Mouse (Mus musculus) left cerebral cortex, adult 2 months (tissue): ENCODE data around the gene Nat14. TPM values are rescaled to one million over a fixed set of nuclear protein-coding genes. Genes with fewer than 3 reads are reported as not detected.

Experiments
- DNase-seq, 2 experiments: peaks; one replicate each; pipeline ENCODE4 v3.0.0; 2021 to 2022; ENCODE audit warnings: low spot score in 2 of 2, mixed read lengths in 1 of 2; ENCODE audit errors: extremely low spot score in 1 of 2
- H3K27ac ChIP-seq: fragments of 200-600 bp; 2 replicates; pipeline ENCODE4 v1.8.1; 2022
- H3K4me3 ChIP-seq: fragments of 200-600 bp; 2 replicates; pipeline ENCODE4 v1.8.1; 2022
- CTCF ChIP-seq: fragments of 200-600 bp; IDR thresholded peaks from 2 replicates; pipeline ENCODE4 v1.8.1; 2022; ENCODE audit warnings: antibody characterized with exemption, mild to moderate bottlenecking, moderate library complexity
- intact Hi-C: fragments of 180-260 bp; cut with DNase I; formaldehyde crosslinking; loops from one replicate; pipeline ENCODE4 v1.15.1; 2025
- total RNA-seq, 2 experiments: library from RNA; stranded (reverse); gene quantifications; 2 replicates each; pipeline ENCODE4 v1.2.3; 2021

The Nat14 gene
- total RNA-seq, 2 experiments from 2014 or later, result 99.7 to 109 TPM

DNA sequence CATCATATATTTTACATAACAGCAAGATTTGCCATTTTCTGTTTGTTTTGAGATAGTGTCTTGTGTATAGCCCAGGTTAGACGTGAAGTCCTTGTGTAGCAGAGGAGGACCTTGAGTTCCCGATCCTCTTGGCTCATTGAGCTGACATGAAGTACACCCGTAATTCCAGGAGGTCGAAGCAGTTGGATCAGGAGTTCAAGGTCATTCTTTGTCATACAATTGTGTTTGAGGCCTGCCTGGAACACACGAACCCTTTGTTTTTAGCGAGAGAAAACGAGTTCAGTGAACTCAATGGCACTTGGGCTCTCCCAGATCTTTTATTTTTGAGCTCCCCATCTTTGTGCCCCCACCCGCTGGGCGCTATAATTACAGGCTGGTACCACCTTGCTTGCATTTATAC is 19.4 kb upstream of the Nat14 start:
- H3K4me3 ChIP-seq, result no peak overlapping the region
- no peak for DNase-seq
- no peak for TF ChIP-seq CTCF
- intact Hi-C loops, result no loop called here
- no peak overlapping the region for H3K27ac ChIP-seq

DNA sequence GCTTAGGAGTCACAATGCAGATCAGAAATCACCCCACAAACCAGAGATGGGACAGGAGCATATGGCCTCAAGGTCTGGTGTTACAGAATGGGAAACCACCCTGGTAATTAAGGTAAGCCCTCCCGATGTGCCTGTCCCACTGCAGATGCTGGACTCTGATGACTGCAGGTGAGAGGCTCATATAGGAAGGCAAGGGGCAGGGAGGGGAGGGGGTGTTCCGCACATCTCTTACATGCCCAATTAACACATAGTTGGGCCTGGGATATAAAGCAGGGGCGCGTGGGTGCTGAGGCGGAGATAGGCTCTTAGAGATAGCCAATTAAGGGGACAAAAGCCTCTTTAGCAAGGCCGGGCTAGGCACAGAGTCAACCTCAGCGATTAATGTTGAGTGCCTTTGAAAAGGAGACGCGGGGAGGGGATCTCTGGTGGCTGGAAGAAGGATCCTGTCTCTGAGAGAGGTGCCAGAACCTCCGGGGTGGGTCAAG is 15.3 kb upstream of the Nat14 start, which contains the start of gene Gm36210:
TSS of gene Gm36210 (minus strand) at position 51 of the 485 bp plus-strand sequence.
- no peak within 1 kb of the TSS for H3K4me3 ChIP-seq
- no peak within 1 kb of the TSS for H3K27ac ChIP-seq
- DNase-seq, result no peak
- intact Hi-C loops, result no loop called here
- no peak for TF ChIP-seq CTCF

DNA sequence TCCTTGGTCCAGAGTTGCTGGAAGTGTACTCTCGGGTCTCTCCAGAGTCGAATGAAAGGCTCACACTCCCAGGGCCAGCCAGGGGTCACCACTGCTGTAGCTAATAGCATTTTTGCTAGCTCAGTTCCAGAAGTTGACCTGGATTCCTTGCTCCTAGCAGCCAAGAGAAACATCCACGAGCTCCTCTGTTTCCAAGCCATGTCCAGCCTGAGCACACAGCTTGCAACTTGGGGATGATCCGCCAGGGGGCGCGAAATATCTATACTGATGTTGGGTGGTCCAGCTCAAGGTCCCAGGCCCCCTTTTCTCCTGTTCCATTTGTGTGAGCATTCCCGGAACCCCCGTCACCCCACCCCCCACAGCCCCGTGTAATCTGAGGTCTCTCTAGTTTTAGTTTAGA is 10.3 kb upstream of the Nat14 start:
- no peak overlapping the region for H3K4me3 ChIP-seq
- peak; percentile 66 for TF ChIP-seq CTCF
- intact Hi-C loops, result loop anchor here (1.0 kb wide), 1 partner anchor 29 kb away; no protein-coding TSS in a partner anchor
- H3K27ac ChIP-seq, result no peak overlapping the region
- peak; percentile 54 to 55 for DNase-seq

DNA sequence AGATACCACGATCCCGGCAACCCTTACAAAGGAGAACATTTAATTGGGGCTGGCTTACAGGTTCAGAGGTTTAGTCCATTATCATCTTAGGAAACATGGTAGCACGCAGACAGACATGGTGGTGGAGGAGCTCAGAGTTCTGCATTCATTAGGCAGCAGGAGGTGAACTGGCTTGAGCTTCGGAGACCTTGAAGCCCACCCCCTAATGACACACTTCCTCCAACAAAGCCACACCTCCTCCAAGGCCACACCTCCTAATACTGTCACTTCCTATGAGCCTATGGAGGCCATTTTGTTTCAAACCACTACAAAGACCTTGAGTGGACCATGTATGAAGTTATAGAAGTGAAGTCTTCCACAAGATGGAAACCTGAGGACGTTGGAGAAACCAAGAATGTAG is 9.6 kb upstream of the Nat14 start:
- DNase-seq, result no peak
- no peak overlapping the region for H3K4me3 ChIP-seq
- H3K27ac ChIP-seq, result no peak overlapping the region
- no peak for TF ChIP-seq CTCF
- intact Hi-C loops, result no loop called here

DNA sequence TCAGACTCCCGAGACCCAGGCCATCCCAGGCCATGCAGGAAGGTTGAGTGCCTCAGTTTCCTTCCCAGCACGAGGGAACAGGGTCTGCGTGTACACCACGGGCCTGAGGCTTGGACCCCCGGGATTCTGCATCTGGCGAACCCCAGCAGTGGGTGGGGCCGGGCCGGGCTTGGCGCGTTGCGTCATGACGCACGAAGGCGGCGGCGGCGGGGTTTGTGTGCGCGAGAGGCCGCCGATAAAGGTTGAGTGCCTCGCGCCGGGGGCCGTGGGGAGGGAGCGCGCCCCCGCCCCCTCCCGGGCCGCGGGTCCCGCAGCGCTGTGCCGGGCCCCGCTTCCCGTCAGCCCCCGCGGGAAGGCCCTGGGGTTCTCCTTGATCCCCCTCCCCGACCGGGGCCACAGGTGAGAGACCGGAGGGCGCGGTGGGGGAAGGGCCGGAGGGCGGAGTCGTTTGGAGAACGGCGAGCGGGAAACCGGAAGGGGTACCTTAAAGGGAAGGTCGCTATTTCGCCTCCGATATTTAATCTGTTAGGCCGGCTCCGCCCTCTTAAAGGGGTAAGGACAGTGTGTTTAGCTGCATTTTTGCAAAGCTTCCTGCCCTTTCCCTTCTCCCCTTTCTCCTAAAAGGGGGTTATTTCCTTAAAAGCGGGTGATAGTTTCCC is 6.7 kb upstream of the Nat14 start, which contains the start of gene Zfp628:
TSS of gene Zfp628 (plus strand) at position 211 of the 659 bp plus-strand sequence.
- peak; percentile 95 for DNase-seq
- intact Hi-C loops, result loop anchor here (2.0 to 5.0 kb wide), 3 partner anchors 48 to 103 kb away; partner anchors contain the start of genes Shisa7 and Ube2s
- Histone ChIP-seq H3K4me3 (peak within 1 kb of the TSS; percentile 69), H3K27ac (peak within 1 kb of the TSS; percentile 99)
- no peak for TF ChIP-seq CTCF

DNA sequence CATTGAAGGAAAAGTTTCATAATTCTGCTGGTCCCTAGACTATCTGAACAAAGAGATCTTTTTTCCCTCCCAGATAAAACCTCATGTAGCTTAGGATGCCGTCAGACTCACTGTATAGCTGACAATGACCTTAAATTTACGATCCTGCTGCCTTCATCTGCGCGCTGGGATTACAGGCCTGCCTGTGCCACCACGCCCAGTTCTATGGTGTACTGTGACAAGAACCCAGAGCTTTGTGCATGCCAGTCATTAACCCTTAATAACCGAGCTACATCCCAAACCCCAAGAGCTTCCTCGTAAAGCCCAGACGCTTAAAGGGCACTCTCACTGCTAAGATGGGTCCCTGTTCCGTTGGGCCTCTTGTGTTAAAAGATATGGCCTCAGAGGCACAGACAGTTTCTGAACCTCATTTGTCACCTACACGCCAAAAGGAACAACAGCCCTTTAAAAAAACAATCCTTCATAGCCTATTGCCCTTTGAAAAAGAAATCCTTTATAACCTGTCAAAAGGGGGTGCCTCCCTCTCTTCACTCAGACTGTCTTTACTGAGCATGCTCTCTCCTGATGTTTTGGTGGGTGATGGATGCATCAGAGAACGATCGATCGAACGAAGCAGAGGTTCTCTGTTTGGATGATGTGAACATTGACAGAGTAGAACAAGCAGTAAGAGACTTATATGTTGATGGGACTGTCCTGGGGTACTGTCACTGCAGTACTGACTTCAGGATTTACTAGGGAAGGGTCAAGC is 6.0 kb upstream of the Nat14 start:
- Histone ChIP-seq H3K4me3 (peak overlapping the region; percentile 69), H3K27ac (peak overlapping the region; percentile 99)
- TF ChIP-seq CTCF, result no peak
- intact Hi-C loops, result loop anchor here (2.0 to 5.0 kb wide), 3 partner anchors 49 to 104 kb away; partner anchors contain the start of genes Shisa7 and Ube2s
- DNase-seq, result no peak

DNA sequence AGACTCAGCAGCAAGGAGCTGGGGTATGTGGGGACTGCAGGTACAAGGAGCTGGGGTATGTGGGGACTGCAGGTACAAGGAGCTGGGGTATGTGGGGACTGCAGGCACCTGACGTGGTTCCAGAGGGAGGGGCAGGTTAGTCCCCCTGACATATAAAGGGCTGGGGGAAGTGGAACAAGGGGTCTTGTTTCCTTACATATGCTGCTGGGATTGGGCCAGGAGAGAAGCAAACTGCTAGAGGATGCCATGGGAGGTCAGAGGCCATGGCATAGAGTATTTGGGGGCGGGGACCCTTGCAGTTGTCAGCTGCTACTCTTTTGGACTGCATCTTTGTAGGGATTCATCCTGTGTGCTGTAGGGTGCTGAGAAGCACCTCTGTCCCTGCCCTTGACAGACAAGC is 4.3 kb upstream of the Nat14 start:
- TF ChIP-seq CTCF, result no peak
- no peak for DNase-seq
- Histone ChIP-seq H3K27ac (no peak overlapping the region), H3K4me3 (no peak overlapping the region)
- intact Hi-C loops, result loop anchor here (5.0 kb wide), 1 partner anchor 105 kb away; the partner anchor contains the start of gene Ube2s

DNA sequence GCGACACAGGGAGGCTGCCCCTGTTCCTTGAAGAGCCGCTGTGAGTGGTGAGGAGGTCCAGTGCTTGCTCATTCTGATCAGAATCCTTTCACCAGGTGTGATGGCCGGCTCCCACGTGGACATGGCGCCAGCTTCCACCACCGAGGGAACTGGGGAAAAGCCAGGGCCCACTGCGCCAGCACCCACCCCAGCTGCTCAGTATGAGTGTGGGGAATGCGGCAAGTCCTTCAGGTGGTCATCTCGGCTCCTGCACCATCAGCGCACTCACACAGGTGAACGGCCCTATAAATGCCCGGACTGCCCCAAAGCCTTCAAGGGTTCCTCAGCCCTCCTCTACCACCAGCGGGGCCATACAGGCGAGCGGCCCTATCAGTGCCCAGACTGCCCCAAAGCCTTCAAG is 3.1 kb upstream of the Nat14 start:
- TF ChIP-seq CTCF, result no peak
- DNase-seq, result no peak
- Histone ChIP-seq H3K27ac (no peak overlapping the region), H3K4me3 (no peak overlapping the region)
- intact Hi-C loops, result loop anchor here (5.0 kb wide), 1 partner anchor 106 kb away; the partner anchor contains the start of gene Ube2s

DNA sequence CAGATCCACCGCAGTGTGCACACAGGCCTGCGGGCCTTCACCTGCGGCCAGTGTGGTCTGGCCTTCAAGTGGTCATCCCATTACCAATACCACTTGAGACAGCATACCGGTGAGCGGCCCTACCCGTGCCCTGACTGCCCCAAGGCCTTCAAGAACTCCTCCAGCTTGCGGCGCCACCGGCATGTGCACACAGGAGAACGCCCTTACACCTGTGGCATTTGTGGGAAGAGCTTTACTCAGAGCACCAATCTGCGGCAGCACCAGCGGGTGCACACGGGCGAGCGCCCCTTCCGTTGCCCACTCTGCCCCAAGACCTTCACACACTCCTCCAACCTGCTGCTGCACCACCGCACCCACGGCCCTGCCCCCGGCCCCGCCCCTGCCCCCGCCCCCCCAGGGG is 2.7 kb upstream of the Nat14 start:
- H3K4me3 ChIP-seq, result no peak overlapping the region
- no peak for DNase-seq
- no peak for TF ChIP-seq CTCF
- no peak overlapping the region for H3K27ac ChIP-seq
- intact Hi-C loops, result loop anchor here (5.0 kb wide), 1 partner anchor 107 kb away; the partner anchor contains the start of gene Ube2s

DNA sequence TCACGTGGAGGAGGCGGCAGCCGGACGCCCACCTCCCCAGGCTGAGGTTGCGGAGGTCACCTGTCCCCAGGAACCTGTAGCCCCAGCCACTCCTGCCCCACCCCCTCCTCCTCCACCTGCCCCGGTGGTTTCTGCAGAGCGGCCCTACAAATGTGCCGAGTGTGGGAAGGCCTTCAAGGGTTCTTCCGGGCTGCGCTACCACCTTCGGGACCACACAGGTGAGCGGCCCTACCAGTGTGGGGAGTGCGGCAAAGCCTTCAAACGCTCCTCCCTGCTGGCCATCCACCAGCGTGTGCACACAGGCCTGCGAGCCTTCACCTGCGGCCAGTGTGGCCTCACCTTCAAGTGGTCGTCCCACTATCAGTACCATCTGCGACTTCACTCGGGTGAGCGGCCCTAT is 1.9 kb upstream of the Nat14 start:
- intact Hi-C loops, result loop anchor here (5.0 kb wide), 1 partner anchor 108 kb away; the partner anchor contains the start of gene Ube2s
- Histone ChIP-seq H3K27ac (no peak overlapping the region), H3K4me3 (no peak overlapping the region)
- TF ChIP-seq CTCF, result no peak
- DNase-seq, result no peak

DNA sequence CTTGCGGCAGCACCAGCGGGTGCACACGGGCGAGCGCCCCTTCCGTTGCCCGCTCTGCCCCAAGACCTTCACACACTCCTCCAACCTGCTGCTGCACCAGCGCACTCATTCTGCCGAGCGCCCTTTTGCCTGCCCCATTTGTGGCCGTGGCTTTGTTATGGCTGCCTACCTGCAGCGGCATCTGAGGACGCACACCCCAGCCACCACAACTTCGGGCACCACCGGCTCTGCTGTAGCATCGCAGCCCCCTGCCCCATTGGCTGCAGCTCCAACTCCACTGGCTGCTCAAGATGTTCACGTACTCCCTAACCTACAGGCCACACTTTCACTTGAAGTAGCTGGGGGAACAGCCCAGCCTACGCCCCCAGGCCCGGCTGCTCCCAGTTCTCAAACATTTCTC is 1.3 kb upstream of the Nat14 start:
- DNase-seq, result no peak
- intact Hi-C loops, result no loop called here
- H3K4me3 ChIP-seq, result no peak overlapping the region
- TF ChIP-seq CTCF, result no peak
- H3K27ac ChIP-seq, result no peak overlapping the region
